Mouse (Mus musculus) midbrain, embryonic 15.5 days (tissue): ENCODE results near the gene Sec24c. TPM values are rescaled to one million over a fixed set of nuclear protein-coding genes. Genes with fewer than 3 reads are reported as not detected.

Experiments used
- ATAC-seq: fragments of 200-750 bp; cut with Nextera tagmentation; replicated peaks from 2 replicates; pipeline ENCODE4 v1.8.0; 2017; ENCODE audit warnings: moderate TSS enrichment
- H3K27ac ChIP-seq: fragments of 300-500 bp; sonication (generic); 2 replicates; pipeline ENCODE4 v1.5.1; 2015; ENCODE audit warnings: mild to moderate bottlenecking, inconsistent platforms
- H3K27me3 ChIP-seq: fragments of 300-500 bp; sonication (generic); replicated peaks from 2 replicates; pipeline ENCODE4 v1.6.1; 2015; ENCODE audit warnings: inconsistent platforms
- H3K36me3 ChIP-seq: fragments of 300-500 bp; sonication (generic); replicated peaks from 2 replicates; pipeline ENCODE4 v1.6.1; 2015; ENCODE audit warnings: inconsistent platforms
- H3K4me1 ChIP-seq: fragments of 300-500 bp; sonication (generic); 2 replicates; pipeline ENCODE4 v1.6.1; 2015; ENCODE audit warnings: inconsistent platforms
- H3K4me2 ChIP-seq: fragments of 300-500 bp; sonication (generic); 2 replicates; pipeline ENCODE4 v1.6.1; 2015; ENCODE audit warnings: inconsistent platforms, mild to moderate bottlenecking, moderate library complexity
- H3K4me3 ChIP-seq: fragments of 300-500 bp; sonication (generic); 2 replicates; pipeline ENCODE4 v1.5.1; 2015; ENCODE audit warnings: mild to moderate bottlenecking, inconsistent platforms
- H3K9ac ChIP-seq: fragments of 300-500 bp; sonication (generic); 2 replicates; pipeline ENCODE4 v1.6.1; 2015; ENCODE audit warnings: mild to moderate bottlenecking, inconsistent platforms
- H3K9me3 ChIP-seq: fragments of 300-500 bp; sonication (generic); 2 replicates; pipeline ENCODE4 v1.6.1; 2016; ENCODE audit warnings: inconsistent platforms
- WGBS: fragments of 180-500 bp; shearing (Covaris S2); methylation state at CpG from one replicate; pipeline ENCODE4 v1.1.7; 2015; ENCODE audit warnings: mixed read lengths; 5-methylcytosine and 5-hydroxymethylcytosine counted together
- microRNA-seq: library from miRNA; unstranded; fragments of <30 nt; microRNA quantifications from one replicate; pipeline ENCODE4, GENCODE M21; 2016
- polyA plus RNA-seq: library from polyadenylated mRNA; unstranded; fragments of >200 nt; fragmentation: Nextera tagmentation; extraction: Ambion mirVana; gene quantifications from 2 replicates; pipeline ENCODE4 v1.2.1, GENCODE M21; 2015

Gene Sec24c
- polyA plus RNA-seq, 1 experiment from 2014 or later, result 101 TPM

DNA sequence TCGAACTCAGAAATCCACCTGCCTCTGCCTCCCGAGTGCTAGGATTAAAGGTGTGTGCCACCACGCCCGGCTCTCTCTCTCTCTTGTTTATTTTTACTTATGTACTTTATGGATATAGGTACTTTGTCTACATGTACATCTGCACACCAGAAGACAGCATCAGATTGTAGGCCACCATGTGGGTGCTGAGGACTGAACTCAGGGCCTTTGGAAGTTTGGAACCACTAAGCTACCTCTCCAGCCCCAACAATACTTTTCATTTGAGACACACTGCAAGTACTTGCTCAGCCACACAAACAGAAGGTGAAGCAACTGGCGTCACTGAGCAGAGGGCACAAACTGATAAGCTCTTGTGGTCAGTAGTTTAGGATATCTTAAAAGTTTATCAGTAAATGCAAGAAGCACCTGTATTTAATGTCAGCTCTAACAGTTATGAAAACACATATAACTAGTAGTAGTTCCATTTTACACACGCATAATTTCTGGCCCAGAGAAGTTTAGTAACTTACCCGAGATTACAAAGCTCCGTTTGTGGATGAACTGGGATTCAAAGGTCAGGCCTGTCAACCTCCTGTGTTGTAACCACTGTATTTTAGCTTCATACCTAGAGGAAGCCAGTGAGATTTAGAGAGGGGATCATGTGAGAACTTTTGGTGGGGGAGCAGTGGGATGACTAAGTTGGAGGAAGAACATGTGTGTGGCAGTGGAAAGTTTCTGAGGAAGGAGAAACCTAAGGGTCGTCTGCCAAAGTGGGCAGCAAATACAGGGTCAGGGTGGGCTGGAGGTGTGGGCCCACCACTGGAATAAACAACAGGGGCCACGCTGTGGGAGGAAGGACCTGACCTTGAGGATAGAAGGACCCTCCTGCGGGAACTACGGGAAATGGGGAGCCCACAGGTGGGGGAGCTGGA lies 59.2 kb downstream of the Sec24c start:
- H3K4me1 ChIP-seq, result peaks cover 11% of the 10 kb centered on the region
- no peaks in the 10 kb centered on the region for H3K9me3 ChIP-seq
- peak overlapping the region; percentile 66 for H3K4me2 ChIP-seq
- H3K27me3 ChIP-seq, result no peaks in the 10 kb centered on the region
- peak overlapping the region; percentile 78 for H3K4me3 ChIP-seq
- peaks cover 9% of the 10 kb centered on the region for H3K36me3 ChIP-seq
- H3K27ac ChIP-seq, result peak overlapping the region; percentile 89; the same call in 1 of the 2 replicates
- 53% methylated on average over 12 of the region's 12 CpGs for WGBS
- H3K9ac ChIP-seq, result peak overlapping the region; percentile 91
- no peak; the same call in 1 of the 2 replicates for ATAC-seq

DNA sequence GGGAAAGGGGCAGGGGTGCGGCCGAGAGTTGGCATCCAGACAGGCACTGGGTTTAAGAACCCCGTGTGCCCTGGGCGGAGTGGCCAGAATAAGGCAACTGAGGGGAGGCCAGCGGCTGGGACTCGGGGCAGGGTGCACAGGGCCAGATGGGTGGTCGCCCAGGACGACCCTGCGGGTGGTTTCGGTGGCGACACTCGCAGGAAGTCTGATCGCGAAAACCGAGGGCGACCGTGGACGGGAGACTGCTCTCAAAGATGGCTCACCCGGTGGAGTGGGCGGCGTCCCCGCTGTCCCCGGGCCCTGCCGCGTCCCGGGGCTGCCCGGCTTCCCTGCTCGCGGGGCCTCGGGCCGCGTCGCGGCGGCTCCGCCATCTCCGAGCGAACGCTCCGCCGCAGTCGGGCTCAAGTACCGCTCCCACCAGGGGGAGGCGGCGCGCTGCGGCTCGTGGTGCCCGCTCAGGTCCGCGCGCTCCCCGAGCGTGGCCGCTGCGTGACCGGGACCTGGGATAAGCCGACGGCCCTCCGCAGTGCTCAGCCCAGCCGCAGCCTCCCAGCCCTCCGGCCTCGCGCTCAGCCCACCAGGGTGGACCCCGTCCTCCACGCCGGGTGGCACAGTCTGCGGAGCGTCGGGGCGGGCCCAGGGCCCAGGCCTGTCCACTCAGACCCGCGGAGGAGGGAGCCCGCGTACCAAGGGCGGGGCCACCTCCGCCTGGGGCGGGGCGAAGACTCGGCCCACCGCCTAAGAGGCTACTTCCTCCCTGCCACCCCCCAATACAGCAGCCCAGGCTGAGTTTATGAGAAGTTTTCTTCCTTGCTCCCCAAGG lies 60.1 kb downstream of the Sec24c start, which contains the start of gene Ndst2:
TSS of gene Ndst2 (minus strand) at position 611 of the 823 bp plus-strand sequence.
- ATAC-seq, result peak; percentile 99
- Histone ChIP-seq H3K27ac (peak within 1 kb of the TSS; percentile 89), H3K9me3 (no peaks in the 10 kb centered on the region), H3K9ac (peak within 1 kb of the TSS; percentile 91), H3K27me3 (no peaks in the 10 kb centered on the region), H3K36me3 (peaks cover 4% of the 10 kb centered on the region), H3K4me1 (peaks cover 11% of the 10 kb centered on the region), H3K4me2 (peak within 1 kb of the TSS; percentile 66), H3K4me3 (peak within 1 kb of the TSS; percentile 78)
- 0% methylated on average over 72 of the region's 81 CpGs for WGBS

- H3K36me3 ChIP-seq, result peaks cover 4% of the 10 kb centered on the region
- peak overlapping the region; percentile 66; the same call in 1 of the 2 replicates for H3K4me2 ChIP-seq
- H3K4me1 ChIP-seq, result peaks cover 11% of the 10 kb centered on the region
- 0 out of 2 replicates have a peak overlapping the region, but pooled peaks have one; percentile 42 for H3K27ac ChIP-seq
- ATAC-seq, result no peak
- 69% methylated on average over 2 of the region's 2 CpGs for WGBS
- H3K4me3 ChIP-seq, result no peak overlapping the region
- H3K27me3 ChIP-seq, result no peaks in the 10 kb centered on the region
- H3K9ac ChIP-seq, result no peak overlapping the region
- H3K9me3 ChIP-seq, result no peaks in the 10 kb centered on the region
Observed at GRCm38 (mm10) chr14:20735052-20735451, 60.9 kb downstream of the Sec24c start.

DNA sequence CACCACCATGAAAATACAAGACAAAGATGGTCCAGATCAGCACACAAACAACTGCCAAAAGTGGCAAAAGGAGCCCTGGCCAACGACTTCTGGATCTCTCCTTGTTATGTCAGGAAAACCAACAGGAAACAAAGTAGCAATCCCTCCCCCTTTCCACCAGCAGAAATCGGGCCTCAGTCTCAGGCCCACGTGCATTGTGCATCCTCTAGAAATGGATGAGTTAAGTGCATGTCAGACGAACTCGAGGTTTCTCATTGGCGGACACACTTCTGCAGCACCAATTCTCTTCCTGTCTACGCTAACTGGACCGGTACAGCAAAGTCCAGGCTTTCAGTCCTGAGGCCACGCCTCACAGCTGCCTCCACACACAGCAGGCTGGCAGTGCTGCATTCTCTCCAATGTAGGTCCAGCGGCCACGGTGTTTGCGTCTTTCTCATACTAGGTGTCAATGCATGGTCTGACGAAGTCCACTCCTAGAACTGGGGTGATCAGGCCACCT lies 61.8 kb downstream of the Sec24c start:
- no peak overlapping the region for H3K27ac ChIP-seq
- no peaks in the 10 kb centered on the region for H3K9me3 ChIP-seq
- H3K4me3 ChIP-seq, result no peak overlapping the region
- peaks cover 4% of the 10 kb centered on the region for H3K36me3 ChIP-seq
- H3K9ac ChIP-seq, result no peak overlapping the region
- H3K4me2 ChIP-seq, result no peak overlapping the region
- ATAC-seq, result no peak
- peaks cover 11% of the 10 kb centered on the region for H3K4me1 ChIP-seq
- H3K27me3 ChIP-seq, result no peaks in the 10 kb centered on the region
- 88% methylated on average over 13 of the region's 13 CpGs for whole genome bisulfite sequencing

DNA sequence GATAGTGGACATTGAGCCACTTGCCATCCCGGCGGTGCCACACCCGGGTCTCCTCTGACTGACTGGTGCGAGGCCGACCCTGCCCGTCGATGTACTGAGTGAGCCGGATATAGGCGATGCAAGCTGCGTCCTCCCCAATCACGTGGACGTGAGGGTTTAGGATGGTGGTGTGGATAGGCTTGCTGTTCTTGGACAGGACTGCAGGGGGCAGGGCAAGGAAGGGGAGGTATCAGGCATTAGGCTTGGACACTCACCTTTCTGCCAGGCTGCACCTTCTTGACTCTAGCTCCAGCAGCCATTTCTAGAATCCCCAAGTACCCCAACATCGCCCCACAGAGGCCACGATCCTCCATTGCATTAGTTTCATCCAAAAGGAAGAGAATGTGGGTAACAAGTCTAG lies 63.2 kb downstream of the Sec24c start:
- H3K4me3 ChIP-seq, result no peak overlapping the region
- no peaks in the 10 kb centered on the region for H3K9me3 ChIP-seq
- ATAC-seq, result no peak
- peaks cover 6% of the 10 kb centered on the region for H3K36me3 ChIP-seq
- no peak overlapping the region for H3K4me2 ChIP-seq
- no peak overlapping the region for H3K27ac ChIP-seq
- no peak overlapping the region for H3K9ac ChIP-seq
- H3K27me3 ChIP-seq, result no peaks in the 10 kb centered on the region
- H3K4me1 ChIP-seq, result peaks cover 11% of the 10 kb centered on the region
- 44% methylated on average over 14 of the region's 14 CpGs for WGBS

- Histone ChIP-seq H3K4me1 (peaks cover 5% of the 10 kb centered on the region), H3K36me3 (peaks cover 9% of the 10 kb centered on the region), H3K4me2 (no peak overlapping the region), H3K27ac (no peak overlapping the region), H3K27me3 (no peaks in the 10 kb centered on the region), H3K9me3 (no peaks in the 10 kb centered on the region), H3K4me3 (no peak overlapping the region), H3K9ac (no peak overlapping the region)
- ATAC-seq, result no peak
- WGBS, result 90% methylated on average over 8 of the region's 8 CpGs
Observed at GRCm38 (mm10) chr14:20738511-20738910, 64.4 kb downstream of the Sec24c start.

GRCm38 (mm10) chr14:20741301-20741700 lies 67.2 kb downstream of the Sec24c start:
- peaks cover 12% of the 10 kb centered on the region; the same call in 1 of the 2 replicates for H3K36me3 ChIP-seq
- ATAC-seq, result no peak
- no peak overlapping the region for H3K27ac ChIP-seq
- no peak overlapping the region for H3K4me3 ChIP-seq
- H3K4me1 ChIP-seq, result no peaks in the 10 kb centered on the region
- H3K27me3 ChIP-seq, result no peaks in the 10 kb centered on the region
- H3K9me3 ChIP-seq, result no peaks in the 10 kb centered on the region
- 87% methylated on average over 9 of the region's 9 CpGs for WGBS
- H3K9ac ChIP-seq, result no peak overlapping the region
- H3K4me2 ChIP-seq, result no peak overlapping the region

DNA sequence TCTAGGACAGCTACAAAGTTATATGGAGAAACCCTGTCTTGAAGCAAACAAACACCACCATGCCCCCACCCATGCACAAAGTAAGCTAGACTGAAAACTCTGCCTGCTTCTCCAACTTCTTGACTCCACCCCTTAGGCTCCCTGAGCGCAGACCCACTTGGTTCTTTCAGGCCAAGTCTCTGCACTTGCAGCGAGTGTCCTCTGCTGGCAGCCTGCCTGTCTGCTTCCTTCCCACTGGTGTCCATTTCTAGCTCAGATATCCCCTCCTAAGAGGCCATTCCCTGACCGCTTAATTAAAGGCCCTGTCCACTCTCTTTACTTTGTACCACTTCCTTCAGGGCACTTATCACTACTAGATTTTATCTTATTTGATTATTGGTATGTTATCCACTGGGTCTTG lies 69.5 kb downstream of the Sec24c start:
- H3K4me1 ChIP-seq, result no peaks in the 10 kb centered on the region
- no peak for ATAC-seq
- no peaks in the 10 kb centered on the region for H3K27me3 ChIP-seq
- 88% methylated on average over 3 of the region's 3 CpGs for WGBS
- H3K9me3 ChIP-seq, result no peaks in the 10 kb centered on the region
- H3K4me2 ChIP-seq, result no peak overlapping the region
- H3K27ac ChIP-seq, result no peak overlapping the region
- no peak overlapping the region for H3K4me3 ChIP-seq
- H3K9ac ChIP-seq, result no peak overlapping the region
- peaks cover 15% of the 10 kb centered on the region; the same call in 1 of the 2 replicates for H3K36me3 ChIP-seq

Small RNA genes within 50 kb of the gene (microRNA-seq; reads per million reads assigned to microRNA genes)
- 0.74 reads per million for gene Mir6946

Other genes starting within 250 kb of the Sec24c start
- 0.72 and 1.7 TPM in 2 replicates for gene Cfap70, start 222.1 kb upstream of the Sec24c start, polyA plus RNA-seq
- 13.1 and 13.5 TPM in 2 replicates for gene Anxa7, start 194.2 kb upstream of the Sec24c start, polyA plus RNA-seq
- gene Mss51, start 177.4 kb upstream of the Sec24c start, polyA plus RNA-seq, result 0.39 and 0.40 TPM in 2 replicates
- 89.3 and 95.9 TPM in 2 replicates for gene Ppp3cb, start 127.7 kb upstream of the Sec24c start, polyA plus RNA-seq
- 13.4 and 14.5 TPM in 2 replicates for gene Usp54, start 33.2 kb upstream of the Sec24c start, polyA plus RNA-seq
- 0.17 and 0.50 TPM in 2 replicates for gene Myoz1, start 17.8 kb upstream of the Sec24c start, polyA plus RNA-seq
- 0.14 and 0.23 TPM in 2 replicates for gene Synpo2l, start 6.0 kb upstream of the Sec24c start, polyA plus RNA-seq
- 30.0 and 30.7 TPM in 2 replicates for gene Fut11, start 20.7 kb downstream of the Sec24c start, polyA plus RNA-seq
- 153 and 165 TPM in 2 replicates for gene Chchd1, start 28.7 kb downstream of the Sec24c start, polyA plus RNA-seq
- gene Zswim8, start 33.2 kb downstream of the Sec24c start, polyA plus RNA-seq, result 56.5 and 57.8 TPM in 2 replicates
- gene Ndst2, start 60.3 kb downstream of the Sec24c start, polyA plus RNA-seq, result 19.4 and 19.9 TPM in 2 replicates
- 140 and 144 TPM in 2 replicates for gene Camk2g, start 119.8 kb downstream of the Sec24c start, polyA plus RNA-seq
- gene Plau, start 162.4 kb downstream of the Sec24c start, polyA plus RNA-seq, result 0.23 and 0.31 TPM in 2 replicates